Mouse (Mus musculus) embryonic facial prominence, embryonic 12.5 days (tissue): ENCODE measurements around the gene Asap3. TPM values are rescaled to one million over a fixed set of nuclear protein-coding genes. Genes with fewer than 3 reads are reported as not detected.

Experiments used
- ATAC-seq: fragments of 200-750 bp; cut with Nextera tagmentation; 2 replicates; pipeline ENCODE4 v1.8.0; 2017; ENCODE audit not compliant: insufficient number of reproducible peaks, insufficient read depth, low FRiP score, low TSS enrichment
- H3K27ac ChIP-seq: fragments of 300-500 bp; sonication (generic); 2 replicates; pipeline ENCODE4 v1.5.1; 2016; ENCODE audit warnings: mild to moderate bottlenecking
- H3K27me3 ChIP-seq: fragments of 300-500 bp; sonication (generic); 2 replicates; pipeline ENCODE4 v1.6.1; 2016; ENCODE audit warnings: mild to moderate bottlenecking, moderate library complexity
- H3K36me3 ChIP-seq: fragments of 300-500 bp; sonication (generic); 2 replicates; pipeline ENCODE4 v1.6.1; 2016; ENCODE audit warnings: mild to moderate bottlenecking
- H3K4me1 ChIP-seq: fragments of 300-500 bp; sonication (generic); 2 replicates; pipeline ENCODE4 v1.6.1; 2016
- H3K4me2 ChIP-seq: fragments of 300-500 bp; sonication (generic); replicated peaks from 2 replicates; pipeline ENCODE4 v1.6.1; 2016; ENCODE audit warnings: mild to moderate bottlenecking, moderate library complexity
- H3K4me3 ChIP-seq: fragments of 300-500 bp; sonication (generic); 2 replicates; pipeline ENCODE4 v1.5.1; 2016; ENCODE audit warnings: mild to moderate bottlenecking
- H3K9ac ChIP-seq: fragments of 300-500 bp; sonication (generic); 2 replicates; pipeline ENCODE4 v1.6.1; 2016; ENCODE audit warnings: mild to moderate bottlenecking, moderate library complexity
- H3K9me3 ChIP-seq: fragments of 300-500 bp; sonication (generic); 2 replicates; pipeline ENCODE4 v1.6.1; 2016; ENCODE audit warnings: mild to moderate bottlenecking, moderate library complexity
- WGBS: fragments of 180-500 bp; shearing (Covaris S2); methylation state at CpG from one replicate; pipeline ENCODE4 v1.1.7; 2016; 5-methylcytosine and 5-hydroxymethylcytosine counted together
- polyA plus RNA-seq: library from polyadenylated mRNA; unstranded; fragments of >200 nt; fragmentation: Nextera tagmentation; extraction: Ambion mirVana; gene quantifications from 2 replicates; pipeline ENCODE4 v1.2.1, GENCODE M21; 2016

Gene Asap3
- polyA plus RNA-seq = 13.1 and 13.3 TPM in 2 replicates

GRCm38 (mm10) chr4:136206033-136206893, at the start of gene Asap3:
Asap3 (plus strand) TSS chr4:136206365.
- Histone ChIP-seq H3K9me3 (no peaks in the 10 kb centered on the region), H3K27me3 (0 out of 2 replicates have a peak, but pooled peaks cover 3% of the 10 kb centered on the region), H3K4me2 (peak within 1 kb of the TSS; percentile 86), H3K9ac (peak within 1 kb of the TSS; percentile 70), H3K4me3 (peak within 1 kb of the TSS; percentile 66), H3K4me1 (peaks cover 34% of the 10 kb centered on the region), H3K36me3 (no peaks in the 10 kb centered on the region), H3K27ac (peak within 1 kb of the TSS; percentile 74)
- ATAC-seq = peak; percentile 90
- under 1% methylated on average over 54 of the region's 54 CpGs for WGBS

GRCm38 (mm10) chr4:136158498-136158897, 47.7 kb upstream of the Asap3 start:
- H3K4me3 ChIP-seq = no peak overlapping the region
- no peak overlapping the region for H3K4me2 ChIP-seq
- no peak overlapping the region for H3K27ac ChIP-seq
- peaks cover 15% of the 10 kb centered on the region for H3K4me1 ChIP-seq
- H3K36me3 ChIP-seq = no peaks in the 10 kb centered on the region
- no peaks in the 10 kb centered on the region for H3K27me3 ChIP-seq
- H3K9ac ChIP-seq = no peak overlapping the region
- 83% methylated on average over 6 of the region's 6 CpGs for WGBS
- H3K9me3 ChIP-seq = no peaks in the 10 kb centered on the region
- ATAC-seq = no peak

- H3K4me2 ChIP-seq = no peak overlapping the region
- peaks cover 12% of the 10 kb centered on the region for H3K4me1 ChIP-seq
- no peaks in the 10 kb centered on the region for H3K27me3 ChIP-seq
These were observed 46.3 kb upstream of the Asap3 start for GRCm38 (mm10) chr4:136159802-136160397.

GRCm38 (mm10) chr4:136163448-136163847, 42.7 kb upstream of the Asap3 start:
- peaks cover 12% of the 10 kb centered on the region for H3K4me1 ChIP-seq
- no peaks in the 10 kb centered on the region for H3K9me3 ChIP-seq
- whole genome bisulfite sequencing = under 1% methylated on average over 11 of the region's 11 CpGs
- peak; percentile 48 for ATAC-seq
- no peak overlapping the region for H3K4me3 ChIP-seq
- no peak overlapping the region for H3K4me2 ChIP-seq
- H3K27ac ChIP-seq = no peak overlapping the region
- no peaks in the 10 kb centered on the region for H3K36me3 ChIP-seq
- H3K9ac ChIP-seq = no peak overlapping the region
- no peaks in the 10 kb centered on the region for H3K27me3 ChIP-seq

More at GRCm38 (mm10) chr4:136159802-136160397, 46.3 kb upstream of the Asap3 start:
- ATAC-seq = 0 out of 2 replicates have a peak, but pooled peaks have one; percentile 1
- no peak overlapping the region for H3K9ac ChIP-seq
- no peaks in the 10 kb centered on the region for H3K9me3 ChIP-seq
- H3K4me3 ChIP-seq = no peak overlapping the region
- H3K36me3 ChIP-seq = no peaks in the 10 kb centered on the region
- WGBS = 2% methylated on average over 5 of the region's 5 CpGs
- H3K27ac ChIP-seq = peak overlapping the region; percentile 5; the same call in 1 of the 2 replicates

- Histone ChIP-seq H3K4me2 (no peak overlapping the region), H3K9ac (no peak overlapping the region), H3K27me3 (no peaks in the 10 kb centered on the region), H3K9me3 (no peaks in the 10 kb centered on the region), H3K36me3 (no peaks in the 10 kb centered on the region), H3K4me3 (no peak overlapping the region), H3K4me1 (peaks cover 4% of the 10 kb centered on the region), H3K27ac (no peak overlapping the region)
- ATAC-seq = no peak
- WGBS = 65% methylated on average over 8 of the region's 8 CpGs
These were observed 41.2 kb upstream of the Asap3 start for GRCm38 (mm10) chr4:136164981-136165380.

- Histone ChIP-seq H3K9me3 (no peaks in the 10 kb centered on the region), H3K4me3 (no peak overlapping the region), H3K9ac (no peak overlapping the region), H3K27ac (no peak overlapping the region), H3K4me2 (no peak overlapping the region), H3K27me3 (no peaks in the 10 kb centered on the region), H3K4me1 (peaks cover 5% of the 10 kb centered on the region; the same call in 1 of the 2 replicates), H3K36me3 (no peaks in the 10 kb centered on the region)
- 84% methylated on average over 3 of the region's 3 CpGs for WGBS
- ATAC-seq = no peak
These were observed 38.5 kb upstream of the Asap3 start for GRCm38 (mm10) chr4:136167701-136168100.

- Histone ChIP-seq H3K27me3 (no peaks in the 10 kb centered on the region), H3K4me1 (peaks cover 30% of the 10 kb centered on the region), H3K36me3 (no peaks in the 10 kb centered on the region), H3K9ac (no peak overlapping the region), H3K9me3 (no peaks in the 10 kb centered on the region), H3K4me3 (no peak overlapping the region), H3K27ac (no peak overlapping the region), H3K4me2 (no peak overlapping the region)
- no peak for ATAC-seq
- WGBS = 81% methylated on average over 4 of the region's 4 CpGs
These were observed 35.8 kb upstream of the Asap3 start for GRCm38 (mm10) chr4:136170401-136170800.

GRCm38 (mm10) chr4:136171455-136171854, 34.7 kb upstream of the Asap3 start:
- Histone ChIP-seq H3K36me3 (no peaks in the 10 kb centered on the region), H3K27ac (no peak overlapping the region), H3K4me1 (peaks cover 33% of the 10 kb centered on the region), H3K4me2 (peak overlapping the region; percentile 99), H3K4me3 (peak overlapping the region; percentile 58), H3K9ac (peak overlapping the region; percentile 57), H3K9me3 (no peaks in the 10 kb centered on the region), H3K27me3 (no peaks in the 10 kb centered on the region)
- 23% methylated on average over 12 of the region's 12 CpGs for WGBS
- no peak for ATAC-seq

- ATAC-seq = no peak
- WGBS = under 1% methylated on average over 35 of the region's 35 CpGs
- H3K4me3 ChIP-seq = peak within 1 kb of the TSS; percentile 58
- H3K27me3 ChIP-seq = no peaks in the 10 kb centered on the region
- no peaks in the 10 kb centered on the region for H3K9me3 ChIP-seq
- H3K9ac ChIP-seq = peak within 1 kb of the TSS; percentile 77
- no peaks in the 10 kb centered on the region for H3K36me3 ChIP-seq
- H3K27ac ChIP-seq = peak within 1 kb of the TSS; percentile 63
- H3K4me1 ChIP-seq = peaks cover 38% of the 10 kb centered on the region
- peak within 1 kb of the TSS; percentile 99 for H3K4me2 ChIP-seq
These were observed 34.1 kb upstream of the Asap3 start, which contains the start of gene E2f2 for GRCm38 (mm10) chr4:136172011-136172541. E2f2 (plus strand) TSS chr4:136172394.

GRCm38 (mm10) chr4:136172542-136173209, 33.5 kb upstream of the Asap3 start:
- Histone ChIP-seq H3K9me3 (no peaks in the 10 kb centered on the region), H3K4me2 (peak overlapping the region; percentile 99), H3K27ac (peak overlapping the region; percentile 63), H3K4me3 (peak overlapping the region; percentile 58), H3K36me3 (no peaks in the 10 kb centered on the region), H3K4me1 (peaks cover 44% of the 10 kb centered on the region), H3K27me3 (no peaks in the 10 kb centered on the region), H3K9ac (peak overlapping the region; percentile 77)
- peak; percentile 29; the same call in 1 of the 2 replicates for ATAC-seq
- under 1% methylated on average over 43 of the region's 67 CpGs for WGBS

GRCm38 (mm10) chr4:136173210-136173715, 32.9 kb upstream of the Asap3 start:
- H3K27me3 ChIP-seq = no peaks in the 10 kb centered on the region
- H3K4me1 ChIP-seq = peaks cover 47% of the 10 kb centered on the region
- H3K27ac ChIP-seq = peak overlapping the region; percentile 63; the same call in 1 of the 2 replicates
- H3K4me2 ChIP-seq = peak overlapping the region; percentile 99
- H3K36me3 ChIP-seq = no peaks in the 10 kb centered on the region
- peak overlapping the region; percentile 77 for H3K9ac ChIP-seq
- no peak for ATAC-seq
- peak overlapping the region; percentile 58 for H3K4me3 ChIP-seq
- 3% methylated on average over 14 of the region's 14 CpGs for WGBS
- no peaks in the 10 kb centered on the region for H3K9me3 ChIP-seq
